Mouse (Mus musculus): ENCODE measurements around the gene Snx25. TPM values are rescaled to one million over a fixed set of nuclear protein-coding genes. Genes with fewer than 3 reads are reported as not detected.
A peak's percentile ranks its signal among the peaks of the same experiment; 100 is the strongest.

The Snx25 gene
- total and polyA plus RNA-seq, 2 experiments from 2014 or later, result 2.4 to 14.7 TPM

- no peak for ATAC-seq (ENCODE audit: insufficient read depth, low read depth)
- Histone ChIP-seq H3K9ac (replicated peaks; ENCODE audit: low read depth, low read length) (no peak overlapping the region), H3K27me3 (ENCODE audit: control insufficient read depth, insufficient read depth, low read length) (no peaks in the 10 kb centered on the region), H3K27ac (ENCODE audit: low read depth) (no peak overlapping the region), H3K4me3 (ENCODE audit: low read depth, low read length) (no peak overlapping the region), H3K4me1 (ENCODE audit: control insufficient read depth, insufficient read depth) (no peaks in the 10 kb centered on the region), H3K9me3 (replicated peaks; ENCODE audit: control insufficient read depth, low read length) (no peaks in the 10 kb centered on the region), H3K36me3 (replicated peaks; ENCODE audit: control insufficient read depth, insufficient read depth, low read length) (peaks cover 39% of the 10 kb centered on the region), H3K4me2 (ENCODE audit: low read depth, low read length) (no peak overlapping the region)
- no peak for DNase-seq (ENCODE audit: low spot score)
- TF ChIP-seq CTCF (IDR thresholded peaks at IDR 0.05; ENCODE audit: low read depth) (no peak), EP300 (IDR thresholded peaks at IDR 0.05; ENCODE audit: low read depth) (no peak)
These were observed 44.3 kb downstream of the Snx25 start for GRCm38 (mm10) chr8:46107690-46108089.

GRCm38 (mm10) chr8:46103434-46103833 is 48.5 kb downstream of the Snx25 start:
- WGBS, result 89% methylated on average over 11 of the region's 11 CpGs
- Histone ChIP-seq H3K27me3 (ENCODE audit: control insufficient read depth, insufficient read depth, low read length) (no peaks in the 10 kb centered on the region), H3K4me2 (ENCODE audit: low read depth, low read length) (no peak overlapping the region)

GRCm38 (mm10) chr8:46092667-46093360 is 59.1 kb downstream of the Snx25 start:
- 55% methylated on average over 6 of the region's 6 CpGs for WGBS
- ATAC-seq (ENCODE audit: insufficient read depth, low read depth), result peak; percentile 83
- peak overlapping the region; percentile 63 for H3K27ac ChIP-seq (ENCODE audit: low read depth)

More at GRCm38 (mm10) chr8:46103434-46103833, 48.5 kb downstream of the Snx25 start:
- Histone ChIP-seq H3K9ac (replicated peaks; ENCODE audit: low read depth, low read length) (no peak overlapping the region), H3K27ac (ENCODE audit: low read depth) (no peak overlapping the region), H3K4me3 (ENCODE audit: low read depth, low read length) (no peak overlapping the region), H3K4me1 (ENCODE audit: control insufficient read depth, insufficient read depth) (no peaks in the 10 kb centered on the region), H3K9me3 (replicated peaks; ENCODE audit: control insufficient read depth, low read length) (peaks cover 8% of the 10 kb centered on the region; the same call in 1 of the 2 replicates), H3K36me3 (replicated peaks; ENCODE audit: control insufficient read depth, insufficient read depth, low read length) (peaks cover 39% of the 10 kb centered on the region)
- ATAC-seq (ENCODE audit: insufficient read depth, low read depth) (no peak), DNase-seq (ENCODE audit: low spot score) (no peak)
- TF ChIP-seq EP300 (IDR thresholded peaks at IDR 0.05; ENCODE audit: low read depth) (no peak), CTCF (IDR thresholded peaks at IDR 0.05; ENCODE audit: low read depth) (no peak)

GRCm38 (mm10) chr8:46083141-46083540 is 68.8 kb downstream of the Snx25 start:
- Histone ChIP-seq H3K27me3 (ENCODE audit: control insufficient read depth, insufficient read depth, low read length) (no peaks in the 10 kb centered on the region), H3K9ac (replicated peaks; ENCODE audit: low read depth, low read length) (no peak overlapping the region), H3K4me1 (ENCODE audit: control insufficient read depth, insufficient read depth) (no peaks in the 10 kb centered on the region), H3K36me3 (replicated peaks; ENCODE audit: control insufficient read depth, insufficient read depth, low read length) (0 out of 2 replicates have a peak, but pooled peaks cover 15% of the 10 kb centered on the region), H3K4me3 (ENCODE audit: low read depth, low read length) (no peak overlapping the region), H3K9me3 (replicated peaks; ENCODE audit: control insufficient read depth, low read length) (no peaks in the 10 kb centered on the region), H3K27ac (ENCODE audit: low read depth) (no peak overlapping the region), H3K4me2 (ENCODE audit: low read depth, low read length) (no peak overlapping the region)
- TF ChIP-seq CTCF (IDR thresholded peaks at IDR 0.05; ENCODE audit: low read depth), result no peak
- TF ChIP-seq EP300 (IDR thresholded peaks at IDR 0.05; ENCODE audit: low read depth), result no peak
- DNase-seq (ENCODE audit: low spot score) (no peak), ATAC-seq (ENCODE audit: insufficient read depth, low read depth) (no peak)
- 56% methylated on average over 5 of the region's 5 CpGs for WGBS

More at GRCm38 (mm10) chr8:46092667-46093360, 59.1 kb downstream of the Snx25 start:
- Histone ChIP-seq H3K4me3 (ENCODE audit: low read depth, low read length) (no peak overlapping the region), H3K27me3 (ENCODE audit: control insufficient read depth, insufficient read depth, low read length) (no peaks in the 10 kb centered on the region), H3K4me2 (ENCODE audit: low read depth, low read length) (no peak overlapping the region), H3K9ac (replicated peaks; ENCODE audit: low read depth, low read length) (no peak overlapping the region), H3K36me3 (replicated peaks; ENCODE audit: control insufficient read depth, insufficient read depth, low read length) (no peaks in the 10 kb centered on the region; the same call in 1 of the 2 replicates), H3K4me1 (ENCODE audit: control insufficient read depth, insufficient read depth) (peaks cover 17% of the 10 kb centered on the region; the same call in 1 of the 2 replicates), H3K9me3 (replicated peaks; ENCODE audit: control insufficient read depth, low read length) (no peaks in the 10 kb centered on the region)
- peak; percentile 39 for DNase-seq (ENCODE audit: low spot score)
- TF ChIP-seq CTCF (IDR thresholded peaks at IDR 0.05; ENCODE audit: low read depth) (no peak; the same call in 1 of the 2 replicates), EP300 (IDR thresholded peaks at IDR 0.05; ENCODE audit: low read depth) (no peak)

- WGBS, result 72% methylated on average over 2 of the region's 2 CpGs
- H3K4me1 ChIP-seq (ENCODE audit: control insufficient read depth, insufficient read depth), result no peaks in the 10 kb centered on the region
- ATAC-seq (ENCODE audit: insufficient read depth, low read depth) (no peak), DNase-seq (ENCODE audit: low spot score) (no peak)
- no peak overlapping the region for H3K4me2 ChIP-seq (ENCODE audit: low read depth, low read length)
- no peak for TF ChIP-seq CTCF (IDR thresholded peaks at IDR 0.05; ENCODE audit: low read depth)
- no peak for TF ChIP-seq EP300 (IDR thresholded peaks at IDR 0.05; ENCODE audit: low read depth)
- H3K4me3 ChIP-seq (ENCODE audit: low read depth, low read length), result no peak overlapping the region
- H3K27ac ChIP-seq (ENCODE audit: low read depth), result no peak overlapping the region
- no peaks in the 10 kb centered on the region for H3K27me3 ChIP-seq (ENCODE audit: control insufficient read depth, insufficient read depth, low read length)
- H3K9me3 ChIP-seq (replicated peaks; ENCODE audit: control insufficient read depth, low read length), result no peaks in the 10 kb centered on the region
- H3K36me3 ChIP-seq (replicated peaks; ENCODE audit: control insufficient read depth, insufficient read depth, low read length), result 0 out of 2 replicates have a peak, but pooled peaks cover 15% of the 10 kb centered on the region
- H3K9ac ChIP-seq (replicated peaks; ENCODE audit: low read depth, low read length), result no peak overlapping the region
These were observed 70.9 kb downstream of the Snx25 start for GRCm38 (mm10) chr8:46081030-46081429.
